Mouse (Mus musculus) midbrain, postnatal 0 days (tissue): Measurements from ENCODE around the gene Foxn4. TPM values are rescaled to one million over a fixed set of nuclear protein-coding genes. Genes with fewer than 3 reads are reported as not detected.

ENCODE experiments used
- ATAC-seq: fragments of 200-750 bp; cut with Nextera tagmentation; 2 replicates; pipeline ENCODE4 v1.8.0; 2017; ENCODE audit warnings: moderate number of reproducible peaks, mild to moderate bottlenecking, moderate TSS enrichment, moderate library complexity; ENCODE audit not compliant: low FRiP score
- DNase-seq: peaks from one replicate; pipeline ENCODE4 v3.0.0-alpha.2; 2015; ENCODE audit warnings: low spot score
- H3K27ac ChIP-seq: fragments of 300-500 bp; sonication (generic); 2 replicates; pipeline ENCODE4 v1.5.1; 2014; ENCODE audit warnings: low read depth, mild to moderate bottlenecking, low read length, mixed read lengths
- H3K27me3 ChIP-seq: fragments of 300-500 bp; sonication (generic); 2 replicates; pipeline ENCODE4 v1.6.1; 2014; ENCODE audit warnings: low read length, control low read depth, mixed read lengths; ENCODE audit not compliant: insufficient read depth
- H3K36me3 ChIP-seq: fragments of 300-500 bp; sonication (generic); 2 replicates; pipeline ENCODE4 v1.6.1; 2014; ENCODE audit warnings: low read length, control low read depth, mixed read lengths; ENCODE audit not compliant: insufficient read depth
- H3K4me1 ChIP-seq: fragments of 300-500 bp; sonication (generic); 2 replicates; pipeline ENCODE4 v1.6.1; 2014; ENCODE audit warnings: mild to moderate bottlenecking, control low read depth, antibody characterized with exemption, low read length, mixed read lengths; ENCODE audit not compliant: insufficient read depth
- H3K4me2 ChIP-seq: fragments of 300-500 bp; sonication (generic); 2 replicates; pipeline ENCODE4 v1.6.1; 2014; ENCODE audit warnings: low read depth, mild to moderate bottlenecking, low read length, mixed read lengths; ENCODE audit not compliant: poor library complexity, severe bottlenecking
- H3K4me3 ChIP-seq: fragments of 300-500 bp; sonication (generic); 2 replicates; pipeline ENCODE4 v1.5.1; 2014; ENCODE audit warnings: low read depth, mild to moderate bottlenecking, low read length, moderate library complexity
- H3K9ac ChIP-seq: fragments of 300-500 bp; sonication (generic); replicated peaks from 2 replicates; pipeline ENCODE4 v1.6.1; 2014; ENCODE audit warnings: mild to moderate bottlenecking, low read length, moderate library complexity, mixed read lengths; ENCODE audit not compliant: poor library complexity, severe bottlenecking
- H3K9me3 ChIP-seq: fragments of 300-500 bp; sonication (generic); 2 replicates; pipeline ENCODE4 v1.6.1; 2016; ENCODE audit warnings: low read length, control low read depth
- CTCF ChIP-seq: IDR thresholded peaks from 2 replicates; pipeline ENCODE4 v1.5.1; 2016; ENCODE audit warnings: antibody characterized with exemption, mild to moderate bottlenecking
- WGBS: fragments of 180-500 bp; shearing (Covaris S2); extraction: QIAGEN DNeasy Blood & Tissue Kit; methylation state at CpG from one replicate; pipeline ENCODE4 v1.1.7; 2014; 5-methylcytosine and 5-hydroxymethylcytosine counted together
- polyA plus RNA-seq: library from polyadenylated mRNA; unstranded; fragments of >200 nt; fragmentation: Nextera tagmentation; extraction: Ambion mirVana; gene quantifications from 2 replicates; pipeline ENCODE4 v1.2.1, GENCODE M21; 2015
- total RNA-seq: library from RNA; depleted of rRNA; stranded (reverse); fragments of >200 nt; gene quantifications from 2 replicates; pipeline ENCODE4 v1.2.3, GENCODE M21; 2014

Gene Foxn4
- total and polyA plus RNA-seq, 2 experiments from 2014 or later = 0.35 to 0.66 TPM

DNA sequence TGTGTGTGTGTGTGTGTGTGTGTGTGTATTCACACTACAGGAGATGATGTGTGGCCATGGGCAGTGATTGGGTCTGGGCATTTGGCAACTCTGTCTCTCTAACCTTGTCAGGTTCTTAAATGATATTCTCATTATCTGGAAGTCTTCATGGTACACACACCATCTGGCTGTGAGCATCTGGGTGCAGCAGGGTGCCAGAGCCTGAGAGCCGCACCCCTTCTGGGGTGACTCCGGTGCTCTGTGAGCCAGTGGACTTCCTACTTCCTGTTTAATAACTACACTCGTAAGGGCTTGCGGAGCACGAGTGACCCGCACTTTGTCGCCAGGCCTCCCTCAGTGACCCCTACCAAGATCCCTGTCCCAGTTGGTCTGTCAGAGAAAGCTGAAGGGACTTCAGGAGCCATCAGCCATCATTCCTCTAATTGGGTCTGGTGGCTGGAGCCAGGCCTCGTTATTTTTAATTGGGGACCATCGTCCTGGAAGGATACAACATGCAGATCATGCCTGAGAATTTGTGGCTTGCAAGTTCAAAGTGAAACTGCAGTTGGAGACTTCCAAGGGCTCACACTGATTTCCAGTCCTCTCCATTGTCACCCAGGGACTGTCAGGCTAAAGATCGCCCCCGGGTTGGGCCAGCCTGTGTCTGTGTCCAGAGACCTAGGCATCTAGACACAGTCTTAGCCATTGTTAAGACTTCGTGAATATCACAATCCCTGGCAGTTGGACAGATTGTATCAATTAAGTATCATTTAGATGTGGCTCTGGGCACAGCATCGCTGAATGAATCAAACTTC, 11.2 kb upstream of the Foxn4 start:
- Histone ChIP-seq H3K9me3 (no peaks in the 10 kb centered on the region), H3K9ac (no peak overlapping the region), H3K36me3 (no peaks in the 10 kb centered on the region), H3K4me3 (no peak overlapping the region), H3K27ac (no peak overlapping the region), H3K4me1 (no peaks in the 10 kb centered on the region; the same call in 1 of the 2 replicates), H3K27me3 (0 out of 2 replicates have a peak, but pooled peaks cover 8% of the 10 kb centered on the region), H3K4me2 (no peak overlapping the region)
- ATAC-seq (no peak), DNase-seq (peak; percentile 21)
- no peak for TF ChIP-seq CTCF
- WGBS = 54% methylated on average over 13 of the region's 13 CpGs

DNA sequence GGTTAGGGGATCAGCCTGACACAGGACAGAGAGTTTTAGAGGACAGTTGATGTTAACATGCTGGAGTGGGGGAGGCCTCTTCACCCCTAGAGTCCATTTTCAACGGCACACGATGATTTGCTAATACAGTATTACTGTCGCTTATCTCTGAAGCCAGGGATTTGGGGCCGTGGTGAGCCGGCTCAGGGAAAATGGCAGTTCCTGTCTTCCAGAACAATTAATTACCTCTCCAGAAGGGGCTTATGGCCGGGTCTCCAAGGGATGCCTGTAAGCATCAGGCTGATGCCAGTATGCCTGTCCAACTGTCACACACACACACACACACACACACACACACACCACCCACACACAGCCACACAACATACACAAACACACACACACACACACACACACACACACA, 8.7 kb upstream of the Foxn4 start:
- no peak for TF ChIP-seq CTCF
- Histone ChIP-seq H3K4me2 (no peak overlapping the region), H3K4me1 (no peaks in the 10 kb centered on the region), H3K9me3 (no peaks in the 10 kb centered on the region), H3K4me3 (no peak overlapping the region), H3K27me3 (peaks cover 11% of the 10 kb centered on the region), H3K9ac (no peak overlapping the region), H3K36me3 (no peaks in the 10 kb centered on the region), H3K27ac (no peak overlapping the region)
- DNase-seq (peak; percentile 42), ATAC-seq (no peak)
- WGBS = 16% methylated on average over 6 of the region's 6 CpGs

DNA sequence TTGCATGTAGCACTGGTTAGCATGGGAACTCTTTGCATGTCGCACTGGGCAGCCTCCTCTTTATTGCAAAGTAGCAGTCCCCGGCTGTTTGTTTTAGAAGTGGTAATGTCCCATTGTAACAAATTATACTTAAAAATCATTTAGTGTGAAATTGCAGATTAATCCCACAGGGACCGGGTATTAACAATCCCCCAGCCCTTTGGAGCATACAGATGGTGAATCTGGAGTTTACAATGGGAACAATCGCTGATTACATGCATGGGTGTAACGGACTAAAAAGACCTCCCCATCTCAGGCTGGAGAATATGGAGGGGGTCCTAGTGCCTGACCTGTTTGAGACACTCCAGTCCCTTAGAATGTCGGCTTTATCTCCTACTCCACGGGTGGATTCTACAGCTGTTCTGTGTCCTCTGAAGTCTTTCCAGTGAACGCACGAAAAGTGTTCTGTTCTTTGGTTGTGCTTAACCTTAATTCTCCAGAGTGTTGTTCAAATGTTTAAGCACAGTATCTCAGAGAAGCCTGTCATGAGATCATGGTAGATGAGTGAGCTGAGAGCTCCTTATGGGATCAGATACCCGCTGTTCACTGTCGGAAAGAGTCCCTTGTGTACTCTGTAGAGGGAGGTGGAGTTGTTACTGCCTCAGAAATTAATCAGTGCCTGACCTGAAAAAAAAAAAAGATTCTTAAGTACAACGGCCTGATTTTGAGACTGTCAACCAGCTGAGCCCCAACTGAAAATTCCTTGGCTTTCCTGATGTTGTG, 6.0 kb upstream of the Foxn4 start:
- H3K27me3 ChIP-seq = peaks cover 32% of the 10 kb centered on the region
- ATAC-seq (no peak), DNase-seq (peak; percentile 47)
- H3K9ac ChIP-seq = no peak overlapping the region
- peak overlapping the region; percentile 16; the same call in 1 of the 2 replicates for H3K4me3 ChIP-seq
- H3K9me3 ChIP-seq = no peaks in the 10 kb centered on the region
- WGBS = 14% methylated on average over 12 of the region's 12 CpGs
- no peaks in the 10 kb centered on the region for H3K36me3 ChIP-seq
- no peaks in the 10 kb centered on the region; the same call in 1 of the 2 replicates for H3K4me1 ChIP-seq
- H3K4me2 ChIP-seq = peak overlapping the region; percentile 23
- TF ChIP-seq CTCF = no peak
- no peak overlapping the region for H3K27ac ChIP-seq

- WGBS = 26% methylated on average over 16 of the region's 16 CpGs
- no peak for ATAC-seq
These were observed 2.4 kb upstream of the Foxn4 start for GRCm38 (mm10) chr5:114275991-114276390.

DNA sequence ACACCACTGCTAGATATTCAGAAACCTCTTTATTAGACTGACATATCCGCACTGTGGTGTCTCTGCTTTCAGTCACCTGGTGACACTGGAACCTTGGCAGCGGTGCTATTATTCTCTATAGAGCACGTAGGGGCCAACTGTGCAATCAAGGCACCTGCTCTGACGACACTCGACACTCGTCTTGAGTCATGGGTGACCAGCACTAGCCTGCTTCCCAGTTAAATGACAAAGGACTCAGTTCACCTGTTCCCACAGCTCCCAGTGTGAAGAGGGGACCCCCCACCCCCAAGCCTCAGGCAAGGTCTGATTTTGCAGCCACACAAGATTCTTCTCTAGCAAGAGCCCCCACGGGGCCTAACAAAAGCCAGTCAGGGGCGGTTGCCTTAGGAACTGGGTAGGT, 1.7 kb upstream of the Foxn4 start:
- no peaks in the 10 kb centered on the region for H3K9me3 ChIP-seq
- WGBS = 23% methylated on average over 8 of the region's 8 CpGs

More at GRCm38 (mm10) chr5:114275991-114276390, 2.4 kb upstream of the Foxn4 start:
- Histone ChIP-seq H3K27ac (no peak overlapping the region), H3K4me2 (no peak overlapping the region), H3K9ac (no peak overlapping the region), H3K27me3 (peaks cover 59% of the 10 kb centered on the region), H3K4me3 (no peak overlapping the region), H3K4me1 (peaks cover 3% of the 10 kb centered on the region; the same call in 1 of the 2 replicates), H3K36me3 (no peaks in the 10 kb centered on the region), H3K9me3 (no peaks in the 10 kb centered on the region)
- no peak for DNase-seq
- no peak for TF ChIP-seq CTCF

DNA sequence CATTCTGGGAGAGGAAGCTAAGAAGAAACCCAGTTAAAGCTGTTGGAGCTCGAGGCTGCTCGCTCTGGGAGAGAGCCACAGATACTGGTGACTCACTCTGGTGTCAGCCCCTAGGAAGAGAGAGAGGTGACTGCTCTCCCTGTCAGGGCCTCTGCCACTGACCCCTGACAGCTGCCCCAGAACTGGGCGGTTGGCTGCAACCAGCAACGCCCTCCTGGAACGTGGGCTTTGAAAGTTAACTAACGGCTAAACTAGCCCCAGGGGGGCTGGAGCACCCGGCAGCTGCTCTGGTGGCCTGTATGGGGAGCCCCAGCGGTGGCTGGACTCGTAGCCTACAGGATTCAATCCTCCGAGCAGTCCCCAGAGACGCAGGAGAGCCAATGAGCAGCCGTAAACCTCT, 3.6 kb downstream of the Foxn4 start:
- Histone ChIP-seq H3K36me3 (no peaks in the 10 kb centered on the region), H3K4me3 (no peak overlapping the region), H3K4me2 (no peak overlapping the region), H3K9ac (no peak overlapping the region), H3K9me3 (no peaks in the 10 kb centered on the region), H3K27me3 (peaks cover 34% of the 10 kb centered on the region), H3K27ac (no peak overlapping the region), H3K4me1 (peaks cover 3% of the 10 kb centered on the region; the same call in 1 of the 2 replicates)
- no peak for ATAC-seq
- TF ChIP-seq CTCF = no peak
- no peak for DNase-seq
- WGBS = 22% methylated on average over 12 of the region's 12 CpGs

More for the DNA sequence above, 1.7 kb upstream of the Foxn4 start:
- Histone ChIP-seq H3K4me2 (no peak overlapping the region), H3K27ac (no peak overlapping the region), H3K36me3 (no peaks in the 10 kb centered on the region), H3K4me3 (no peak overlapping the region), H3K4me1 (peaks cover 3% of the 10 kb centered on the region; the same call in 1 of the 2 replicates), H3K9ac (no peak overlapping the region), H3K27me3 (peaks cover 57% of the 10 kb centered on the region)
- TF ChIP-seq CTCF = no peak
- ATAC-seq (no peak), DNase-seq (no peak)
